Mouse (Mus musculus) liver, postnatal 0 days (tissue): Measurements from ENCODE around the gene Clstn2. TPM values are rescaled to one million over a fixed set of nuclear protein-coding genes. Genes with fewer than 3 reads are reported as not detected.

Experiments used
- ATAC-seq: fragments of 200-750 bp; cut with Nextera tagmentation; 2 replicates; pipeline ENCODE4 v1.8.0; 2017; ENCODE audit warnings: mild to moderate bottlenecking, moderate library complexity
- DNase-seq: peaks from one replicate; pipeline ENCODE4 v3.0.0-alpha.2; 2016
- H3K27ac ChIP-seq: fragments of 300-500 bp; sonication (generic); 2 replicates; pipeline ENCODE4 v1.5.1; 2014; ENCODE audit warnings: antibody characterized with exemption, moderate library complexity, mild to moderate bottlenecking, low read depth
- H3K27me3 ChIP-seq: fragments of 300-500 bp; sonication (generic); 2 replicates; pipeline ENCODE4 v1.6.1; 2014; ENCODE audit warnings: low read length, control low read depth, mixed read lengths; ENCODE audit not compliant: insufficient read depth
- H3K36me3 ChIP-seq: fragments of 300-500 bp; sonication (generic); replicated peaks from 2 replicates; pipeline ENCODE4 v1.6.1; 2014; ENCODE audit warnings: mild to moderate bottlenecking, control low read depth, low read length, moderate library complexity, mixed read lengths; ENCODE audit not compliant: insufficient read depth
- H3K4me1 ChIP-seq: fragments of 300-500 bp; sonication (generic); 2 replicates; pipeline ENCODE4 v1.6.1; 2014; ENCODE audit warnings: antibody characterized with exemption, mild to moderate bottlenecking, control low read depth; ENCODE audit not compliant: insufficient read depth
- H3K4me2 ChIP-seq: fragments of 300-500 bp; sonication (generic); 2 replicates; pipeline ENCODE4 v1.6.1; 2014; ENCODE audit warnings: low read depth, mild to moderate bottlenecking, low read length, moderate library complexity, mixed read lengths
- H3K4me3 ChIP-seq: fragments of 300-500 bp; sonication (generic); 2 replicates; pipeline ENCODE4 v1.5.1; 2014; ENCODE audit warnings: low read depth, low read length
- H3K9ac ChIP-seq: fragments of 300-500 bp; sonication (generic); replicated peaks from 2 replicates; pipeline ENCODE4 v1.6.1; 2014; ENCODE audit warnings: mild to moderate bottlenecking, moderate library complexity
- H3K9me3 ChIP-seq: fragments of 300-500 bp; sonication (generic); 2 replicates; pipeline ENCODE4 v1.6.1; 2016; ENCODE audit warnings: mild to moderate bottlenecking, control low read depth, low read length, mixed read lengths
- CTCF ChIP-seq: sonication (generic); IDR thresholded peaks from 2 replicates; pipeline ENCODE4 v1.5.1; 2016; ENCODE audit warnings: antibody characterized with exemption, low read depth
- EP300 ChIP-seq: IDR thresholded peaks from 2 replicates; pipeline ENCODE4 v1.6.1; 2016; ENCODE audit warnings: antibody characterized with exemption, low read depth, mild to moderate bottlenecking
- WGBS: fragments of 180-500 bp; shearing (Covaris S2); extraction: QIAGEN DNeasy Blood & Tissue Kit; methylation state at CpG from one replicate; pipeline ENCODE4 v1.1.7; 2014; ENCODE audit not compliant: insufficient replicate concordance; 5-methylcytosine and 5-hydroxymethylcytosine counted together
- polyA plus RNA-seq: library from polyadenylated mRNA; unstranded; fragments of >200 nt; fragmentation: Nextera tagmentation; extraction: Ambion mirVana; gene quantifications from 2 replicates; pipeline ENCODE4 v1.2.1, GENCODE M21; 2015

The Clstn2 gene
- polyA plus RNA-seq, 1 experiment from 2014 or later: 0.12 TPM

- TF ChIP-seq CTCF (no peak), EP300 (no peak)
- DNase-seq (no peak), ATAC-seq (no peak)
- H3K4me1 ChIP-seq: no peaks in the 10 kb centered on the region
- no peaks in the 10 kb centered on the region for H3K36me3 ChIP-seq
- no peaks in the 10 kb centered on the region for H3K27me3 ChIP-seq
- H3K27ac ChIP-seq: no peak overlapping the region
- H3K9me3 ChIP-seq: no peaks in the 10 kb centered on the region
- H3K4me3 ChIP-seq: no peak overlapping the region
- WGBS: 52% methylated on average over 3 of the region's 3 CpGs
- H3K9ac ChIP-seq: no peak overlapping the region
- H3K4me2 ChIP-seq: no peak overlapping the region
Observed at GRCm38 (mm10) chr9:97772431-97772830, 260.6 kb downstream of the Clstn2 start.

GRCm38 (mm10) chr9:97769331-97769730, 263.6 kb downstream of the Clstn2 start:
- DNase-seq: no peak
- Histone ChIP-seq H3K9me3 (no peaks in the 10 kb centered on the region), H3K4me1 (no peaks in the 10 kb centered on the region), H3K4me3 (no peak overlapping the region), H3K27me3 (no peaks in the 10 kb centered on the region), H3K27ac (no peak overlapping the region), H3K9ac (no peak overlapping the region), H3K36me3 (no peaks in the 10 kb centered on the region), H3K4me2 (no peak overlapping the region)
- 40% methylated on average over 5 of the region's 5 CpGs for WGBS
- no peak for ATAC-seq
- TF ChIP-seq CTCF (no peak), EP300 (no peak)

DNA sequence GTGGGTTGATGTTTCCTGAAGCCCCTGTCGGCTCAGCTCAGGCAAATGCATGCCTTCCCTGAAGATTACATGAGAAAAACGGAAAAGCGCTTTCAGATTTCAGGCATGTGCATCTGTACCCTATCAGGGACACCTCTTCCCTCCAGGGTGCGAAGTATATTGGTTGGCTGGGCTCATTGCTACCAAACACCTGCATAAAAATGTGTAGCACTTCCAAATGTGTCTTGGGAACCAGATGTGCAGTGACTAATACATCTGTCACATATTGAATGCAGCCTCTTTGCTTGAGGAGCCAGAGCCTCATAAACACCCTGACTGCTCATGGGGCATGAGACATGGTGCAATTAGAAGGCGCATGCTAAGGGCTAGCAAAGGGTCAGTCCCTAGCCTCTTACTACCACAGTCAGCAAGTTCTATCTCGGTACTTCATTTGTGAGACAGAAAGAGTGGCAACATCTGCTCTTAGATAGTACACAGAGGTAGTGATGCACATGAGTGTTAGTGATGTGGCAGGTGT, 267.7 kb downstream of the Clstn2 start:
- no peak overlapping the region for H3K27ac ChIP-seq
- no peak overlapping the region for H3K9ac ChIP-seq
- no peak overlapping the region for H3K4me3 ChIP-seq
- no peak overlapping the region for H3K4me2 ChIP-seq
- no peak for TF ChIP-seq EP300
- ATAC-seq (no peak), DNase-seq (no peak)
- WGBS: 69% methylated on average over 6 of the region's 6 CpGs
- no peaks in the 10 kb centered on the region for H3K4me1 ChIP-seq
- H3K9me3 ChIP-seq: no peaks in the 10 kb centered on the region
- no peaks in the 10 kb centered on the region for H3K36me3 ChIP-seq
- H3K27me3 ChIP-seq: no peaks in the 10 kb centered on the region

GRCm38 (mm10) chr9:97763048-97763447, 269.9 kb downstream of the Clstn2 start:
- 76% methylated on average over 4 of the region's 4 CpGs for WGBS
- TF ChIP-seq EP300 (no peak), CTCF (no peak)
- Histone ChIP-seq H3K9me3 (no peaks in the 10 kb centered on the region), H3K4me3 (no peak overlapping the region), H3K9ac (no peak overlapping the region), H3K36me3 (no peaks in the 10 kb centered on the region), H3K27me3 (no peaks in the 10 kb centered on the region), H3K4me1 (no peaks in the 10 kb centered on the region), H3K27ac (no peak overlapping the region), H3K4me2 (no peak overlapping the region)
- no peak for DNase-seq
- no peak for ATAC-seq

DNA sequence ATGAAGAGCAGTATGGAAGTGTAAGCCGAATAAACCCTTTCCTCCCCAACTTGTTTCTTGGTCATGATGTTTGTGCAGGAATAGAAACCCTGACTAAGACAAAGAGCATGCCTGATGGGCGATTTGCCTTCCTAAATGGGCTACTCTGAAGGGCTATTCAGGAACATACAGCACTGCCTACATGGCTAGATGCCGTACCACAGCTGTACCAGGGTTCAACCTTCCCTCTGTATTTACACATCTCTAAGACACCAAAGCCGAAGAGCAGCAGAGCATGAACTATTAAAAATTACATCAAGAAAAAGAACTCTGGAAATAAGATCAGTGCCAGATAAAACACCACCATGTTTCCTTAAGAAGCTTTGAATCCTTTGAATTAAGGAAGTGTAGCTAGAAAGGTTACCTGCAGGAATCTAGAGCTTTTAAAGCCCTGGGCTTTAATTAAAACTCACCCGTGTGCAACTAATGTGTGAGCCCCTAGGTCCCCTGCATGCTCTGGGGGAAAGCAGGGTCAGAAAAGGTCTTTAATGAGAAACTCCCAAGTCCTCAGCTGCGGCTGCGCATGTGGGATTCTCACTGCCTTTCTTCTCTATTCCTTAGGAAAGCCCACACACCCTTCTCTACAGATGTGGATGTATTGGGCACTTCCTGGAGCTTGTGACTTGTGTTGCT, 277.2 kb downstream of the Clstn2 start:
- DNase-seq: no peak
- no peak overlapping the region for H3K4me2 ChIP-seq
- no peak overlapping the region for H3K9ac ChIP-seq
- no peak for TF ChIP-seq EP300
- TF ChIP-seq CTCF: no peak
- no peak for ATAC-seq
- H3K4me3 ChIP-seq: no peak overlapping the region
- no peaks in the 10 kb centered on the region for H3K27me3 ChIP-seq
- no peaks in the 10 kb centered on the region for H3K9me3 ChIP-seq
- H3K36me3 ChIP-seq: no peaks in the 10 kb centered on the region
- H3K27ac ChIP-seq: no peak overlapping the region
- WGBS: 75% methylated on average over 6 of the region's 7 CpGs
- no peaks in the 10 kb centered on the region for H3K4me1 ChIP-seq

GRCm38 (mm10) chr9:97753715-97754114, 279.3 kb downstream of the Clstn2 start:
- no peaks in the 10 kb centered on the region for H3K9me3 ChIP-seq

More at GRCm38 (mm10) chr9:97753715-97754114, 279.3 kb downstream of the Clstn2 start:
- TF ChIP-seq CTCF (no peak), EP300 (no peak)
- DNase-seq (no peak), ATAC-seq (no peak)
- no peak overlapping the region for H3K4me3 ChIP-seq
- H3K4me1 ChIP-seq: no peaks in the 10 kb centered on the region
- WGBS: 61% methylated on average over 2 of the region's 2 CpGs
- H3K27ac ChIP-seq: no peak overlapping the region
- H3K4me2 ChIP-seq: no peak overlapping the region
- no peak overlapping the region for H3K9ac ChIP-seq
- no peaks in the 10 kb centered on the region for H3K27me3 ChIP-seq
- H3K36me3 ChIP-seq: no peaks in the 10 kb centered on the region
